Mouse (Mus musculus): ENCODE measurements around the gene Klc2. TPM values are rescaled to one million over a fixed set of nuclear protein-coding genes. Genes with fewer than 3 reads are reported as not detected.
"Not testable (repeated sequence)": the region's sequence is repeated elsewhere in the genome, so short reads cannot be mapped to it uniquely, and the experiment has no call there.

Klc2 gene
- polyA plus RNA-seq, 1 experiment from 2014 or later, result 24.8 TPM

- Histone ChIP-seq H3K27ac (ENCODE audit: low read depth) (no peak overlapping the region), H3K9me3 (ENCODE audit: low read depth, low read length) (no peaks in the 10 kb centered on the region), H3K4me2 (no peak overlapping the region), H3K4me3 (ENCODE audit: low read depth, low read length) (no peak overlapping the region), H3K27me3 (ENCODE audit: insufficient read depth, low read length) (no peaks in the 10 kb centered on the region), H3K4me1 (ENCODE audit: insufficient read depth) (peaks cover 8% of the 10 kb centered on the region; the same call in 1 of the 2 replicates), H3K9ac (no peak overlapping the region), H3K36me3 (ENCODE audit: insufficient read depth) (peaks cover 39% of the 10 kb centered on the region; the same call in 1 of the 2 replicates)
- DNase-seq, result no peak
- ATAC-seq (ENCODE audit: insufficient read depth), result no peak
- 84% methylated on average over 10 of the region's 10 CpGs for WGBS
- no peak for TF ChIP-seq CTCF (IDR thresholded peaks at IDR 0.05; ENCODE audit: low read depth)
Observed at GRCm38 (mm10) chr19:5092083-5092482, 26.3 kb downstream of the Klc2 start.

- peak overlapping the region; percentile 69; the same call in 1 of the 2 replicates for H3K9ac ChIP-seq
- peaks cover 21% of the 10 kb centered on the region for H3K27me3 ChIP-seq (ENCODE audit: insufficient read depth, low read length)
- no peak for TF ChIP-seq CTCF (IDR thresholded peaks at IDR 0.05; ENCODE audit: low read depth)
- H3K9me3 ChIP-seq (ENCODE audit: low read depth, low read length), result no peaks in the 10 kb centered on the region
- DNase-seq, result no peak
- WGBS, result 90% methylated on average over 4 of the region's 4 CpGs
- no peak for ATAC-seq (ENCODE audit: insufficient read depth)
- peak overlapping the region; percentile 82 for H3K4me3 ChIP-seq (ENCODE audit: low read depth, low read length)
- H3K27ac ChIP-seq (ENCODE audit: low read depth), result no peak overlapping the region
- peaks cover 8% of the 10 kb centered on the region; the same call in 1 of the 2 replicates for H3K4me1 ChIP-seq (ENCODE audit: insufficient read depth)
- peak overlapping the region; percentile 89 for H3K4me2 ChIP-seq
- H3K36me3 ChIP-seq (ENCODE audit: insufficient read depth), result peaks cover 39% of the 10 kb centered on the region; the same call in 1 of the 2 replicates
Observed at GRCm38 (mm10) chr19:5089324-5089723, 29.0 kb downstream of the Klc2 start.

- peak within 1 kb of the TSS; percentile 82 for H3K4me3 ChIP-seq (ENCODE audit: low read depth, low read length)
- peak within 1 kb of the TSS; percentile 69 for H3K9ac ChIP-seq
- TF ChIP-seq CTCF (IDR thresholded peaks at IDR 0.05; ENCODE audit: low read depth), result peak; percentile 77
- H3K4me2 ChIP-seq, result peak within 1 kb of the TSS; percentile 89
- H3K27me3 ChIP-seq (ENCODE audit: insufficient read depth, low read length), result peaks cover 33% of the 10 kb centered on the region
- H3K4me1 ChIP-seq (ENCODE audit: insufficient read depth), result peaks cover 8% of the 10 kb centered on the region; the same call in 1 of the 2 replicates
- peak within 1 kb of the TSS; percentile 76 for H3K27ac ChIP-seq (ENCODE audit: low read depth)
- peaks cover 35% of the 10 kb centered on the region; the same call in 1 of the 2 replicates for H3K36me3 ChIP-seq (ENCODE audit: insufficient read depth)
- DNase-seq (peak; percentile 99), ATAC-seq (ENCODE audit: insufficient read depth) (peak; percentile 96)
- no peaks in the 10 kb centered on the region for H3K9me3 ChIP-seq (ENCODE audit: low read depth, low read length)
- under 1% methylated on average over 58 of the region's 58 CpGs for WGBS
Observed at GRCm38 (mm10) chr19:5087884-5088728, 30.3 kb downstream of the Klc2 start, which contains the start of gene Yif1a. Gene Yif1a (plus strand): TSS chr19:5088538.

- Histone ChIP-seq H3K36me3 (ENCODE audit: insufficient read depth) (peaks cover 21% of the 10 kb centered on the region; the same call in 1 of the 2 replicates), H3K27me3 (ENCODE audit: insufficient read depth, low read length) (peaks cover 49% of the 10 kb centered on the region)
- not testable (repeated sequence) for H3K9me3 ChIP-seq (ENCODE audit: low read depth, low read length); H3K9ac ChIP-seq; H3K27ac ChIP-seq (ENCODE audit: low read depth); H3K4me1 ChIP-seq (ENCODE audit: insufficient read depth); H3K4me3 ChIP-seq (ENCODE audit: low read depth, low read length); H3K4me2 ChIP-seq; ATAC-seq (ENCODE audit: insufficient read depth); DNase-seq
- WGBS, result 48% methylated on average over 4 of the region's 4 CpGs
Observed at GRCm38 (mm10) chr19:5086533-5086932, 31.8 kb downstream of the Klc2 start.

GRCm38 (mm10) chr19:5085145-5085863, 33.1 kb downstream of the Klc2 start, which contains the start of gene Tmem151a:
Gene Tmem151a (minus strand): TSS chr19:5085531.
- ATAC-seq (ENCODE audit: insufficient read depth), result no peak
- TF ChIP-seq CTCF (IDR thresholded peaks at IDR 0.05; ENCODE audit: low read depth), result no peak
- under 1% methylated on average over 69 of the region's 69 CpGs for WGBS

GRCm38 (mm10) chr19:5084834-5085144, 33.6 kb downstream of the Klc2 start:
- Histone ChIP-seq H3K4me1 (ENCODE audit: insufficient read depth) (peaks cover 8% of the 10 kb centered on the region; the same call in 1 of the 2 replicates), H3K27ac (ENCODE audit: low read depth) (no peak overlapping the region), H3K4me2 (peak overlapping the region; percentile 76), H3K36me3 (ENCODE audit: insufficient read depth) (0 out of 2 replicates have a peak, but pooled peaks cover 5% of the 10 kb centered on the region), H3K4me3 (ENCODE audit: low read depth, low read length) (peak overlapping the region; percentile 44), H3K9ac (no peak overlapping the region), H3K27me3 (ENCODE audit: insufficient read depth, low read length) (peaks cover 58% of the 10 kb centered on the region), H3K9me3 (ENCODE audit: low read depth, low read length) (no peaks in the 10 kb centered on the region)
- DNase-seq (no peak), ATAC-seq (ENCODE audit: insufficient read depth) (no peak)
- TF ChIP-seq CTCF (IDR thresholded peaks at IDR 0.05; ENCODE audit: low read depth), result no peak
- 2% methylated on average over 15 of the region's 15 CpGs for WGBS

More at GRCm38 (mm10) chr19:5085145-5085863, 33.1 kb downstream of the Klc2 start, which contains the start of gene Tmem151a:
- H3K4me3 ChIP-seq (ENCODE audit: low read depth, low read length), result peak within 1 kb of the TSS; percentile 44
- peaks cover 8% of the 10 kb centered on the region; the same call in 1 of the 2 replicates for H3K4me1 ChIP-seq (ENCODE audit: insufficient read depth)
- no peaks in the 10 kb centered on the region for H3K9me3 ChIP-seq (ENCODE audit: low read depth, low read length)
- H3K27me3 ChIP-seq (ENCODE audit: insufficient read depth, low read length), result peaks cover 58% of the 10 kb centered on the region
- H3K9ac ChIP-seq, result no peak within 1 kb of the TSS; the same call in 1 of the 2 replicates
- H3K27ac ChIP-seq (ENCODE audit: low read depth), result no peak within 1 kb of the TSS
- DNase-seq, result no peak
- peaks cover 10% of the 10 kb centered on the region; the same call in 1 of the 2 replicates for H3K36me3 ChIP-seq (ENCODE audit: insufficient read depth)
- peak within 1 kb of the TSS; percentile 76 for H3K4me2 ChIP-seq

Measured in lung, embryonic 14.5 days (tissue).